Mouse (Mus musculus) E14TG2a.4 (cell line): ENCODE data around the gene Mcf2.
A peak's percentile ranks its signal among the peaks of the same experiment; 100 is the strongest.

ENCODE experiments used
- H3K27me3 ChIP-seq: 2 replicates; pipeline ENCODE4 v1.6.1; 2014; ENCODE audit warnings: low read length, control low read depth; ENCODE audit not compliant: insufficient read depth
- H3K36me3 ChIP-seq: 2 replicates; pipeline ENCODE4 v1.6.1; 2014; ENCODE audit warnings: low read length, control low read depth; ENCODE audit not compliant: insufficient read depth
- H3K4me1 ChIP-seq: replicated peaks from 2 replicates; pipeline ENCODE4 v1.6.1; 2014; ENCODE audit warnings: low read depth, low read length, control low read depth
- H3K4me3 ChIP-seq: replicated peaks from 2 replicates; pipeline ENCODE4 v1.5.1; 2014; ENCODE audit warnings: mild to moderate bottlenecking, low read length
- H3K9me3 ChIP-seq: 2 replicates; pipeline ENCODE4 v1.6.1; 2014; ENCODE audit warnings: low read length, control low read depth
- CTCF ChIP-seq: conservative IDR thresholded peaks from 2 replicates; pipeline ENCODE4 v1.5.1; 2014; ENCODE audit warnings: low read length
- NANOG ChIP-seq: IDR thresholded peaks from 2 replicates; pipeline ENCODE4 v1.6.1; 2014; ENCODE audit warnings: borderline replicate concordance, low read length, mixed read lengths
- POU5F1 ChIP-seq: IDR thresholded peaks from 2 replicates; pipeline ENCODE4 v1.6.1; 2014; ENCODE audit warnings: low read length, borderline replicate concordance

The Mcf2 gene

GRCm38 (mm10) chrX:60178744-60179458 lies at the start of gene Mcf2:
TSS of gene Mcf2 (minus strand) at chrX:60179089.
- H3K4me1 ChIP-seq = peaks cover 53% of the 10 kb centered on the region
- TF ChIP-seq POU5F1 = no peak
- no peak for TF ChIP-seq CTCF
- no peak for TF ChIP-seq NANOG
- H3K36me3 ChIP-seq = no peaks in the 10 kb centered on the region
- H3K9me3 ChIP-seq = no peaks in the 10 kb centered on the region
- peak within 1 kb of the TSS; percentile 82 for H3K4me3 ChIP-seq
- no peaks in the 10 kb centered on the region for H3K27me3 ChIP-seq

DNA sequence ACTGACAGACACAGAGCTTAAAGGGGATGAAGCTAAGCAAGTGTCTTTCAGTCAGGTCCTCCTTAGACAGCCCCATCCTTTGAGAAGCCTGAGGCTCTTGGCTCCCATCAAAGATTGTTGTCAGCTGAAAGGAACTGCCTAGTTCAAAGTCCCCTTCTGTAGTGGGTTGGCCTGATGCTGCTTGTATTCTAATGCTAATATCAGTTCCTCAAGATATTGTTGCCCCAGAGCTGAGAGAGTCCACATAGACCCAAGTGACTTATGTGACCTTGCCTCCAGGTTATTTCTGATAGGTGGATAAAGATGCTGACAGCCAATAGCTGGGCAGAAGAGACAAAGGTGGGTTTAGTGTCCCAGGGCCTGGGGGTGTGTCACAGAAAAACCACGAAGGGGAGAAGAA lies 8.8 kb upstream of the Mcf2 start:
- no peak overlapping the region for H3K4me3 ChIP-seq
- H3K27me3 ChIP-seq = no peaks in the 10 kb centered on the region
- no peak for TF ChIP-seq NANOG
- TF ChIP-seq POU5F1 = no peak
- no peak for TF ChIP-seq CTCF
- peaks cover 28% of the 10 kb centered on the region for H3K4me1 ChIP-seq
- no peaks in the 10 kb centered on the region for H3K36me3 ChIP-seq
- H3K9me3 ChIP-seq = no peaks in the 10 kb centered on the region

DNA sequence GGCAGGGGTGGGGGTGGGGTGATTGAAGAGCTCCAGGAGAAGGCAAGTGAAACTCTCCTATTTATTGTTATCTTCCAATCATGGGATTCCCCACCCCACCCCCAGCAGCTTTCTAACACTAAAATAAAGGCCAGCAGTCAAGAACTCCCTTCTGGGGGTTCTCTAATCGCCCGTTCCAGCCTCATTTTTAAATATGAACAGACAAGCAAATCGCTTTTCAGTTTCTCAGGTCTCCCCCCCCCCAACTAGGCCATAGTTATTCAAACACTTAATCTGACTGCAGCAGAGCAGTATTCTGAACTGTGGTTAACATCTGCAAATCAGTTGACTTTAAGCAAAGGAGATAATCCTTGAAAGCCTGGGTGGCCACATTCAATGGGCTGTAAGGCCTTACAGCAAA lies 3.7 kb upstream of the Mcf2 start:
- no peaks in the 10 kb centered on the region for H3K27me3 ChIP-seq
- no peak for TF ChIP-seq CTCF
- no peak for TF ChIP-seq POU5F1
- TF ChIP-seq NANOG = peak; percentile 74
- no peak overlapping the region for H3K4me3 ChIP-seq
- no peaks in the 10 kb centered on the region for H3K36me3 ChIP-seq
- peaks cover 41% of the 10 kb centered on the region for H3K4me1 ChIP-seq
- no peaks in the 10 kb centered on the region for H3K9me3 ChIP-seq

DNA sequence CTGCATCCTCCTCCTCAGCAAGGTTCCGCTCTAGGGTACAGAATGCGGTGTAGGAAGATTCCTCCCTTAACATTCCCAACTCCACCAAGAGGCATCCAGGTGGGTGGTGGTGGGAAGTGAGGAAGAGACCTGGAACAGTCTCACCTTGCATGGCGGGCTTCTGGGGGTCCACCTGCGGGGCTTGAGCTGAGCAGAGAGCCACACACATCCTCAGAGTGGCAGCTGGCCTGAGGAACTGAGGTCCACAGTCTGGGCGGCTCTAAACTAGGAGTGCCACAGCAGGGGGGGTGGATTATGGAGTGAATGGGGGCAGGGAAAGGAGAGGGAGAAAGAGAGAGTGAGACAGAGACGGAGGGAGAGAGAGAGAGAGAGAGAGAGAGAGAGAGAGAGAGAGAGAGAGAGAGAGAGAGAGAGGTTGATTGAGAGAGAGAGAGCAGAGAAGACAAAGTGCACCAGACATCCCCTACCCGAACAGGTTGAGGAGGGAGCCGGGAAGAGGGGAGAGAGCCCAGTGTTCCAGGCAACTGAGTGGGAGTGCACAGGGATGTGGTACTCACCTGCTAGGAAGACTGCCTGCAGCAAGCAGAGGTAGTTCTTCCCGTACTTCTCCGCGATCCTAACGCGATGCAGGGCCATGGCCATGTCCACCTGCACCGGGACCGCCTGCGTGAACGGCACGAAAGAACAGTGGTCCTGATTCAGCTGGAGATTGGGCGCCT lies 705 bp downstream of the Mcf2 start:
- no peaks in the 10 kb centered on the region for H3K27me3 ChIP-seq
- peaks cover 59% of the 10 kb centered on the region for H3K4me1 ChIP-seq
- H3K36me3 ChIP-seq = no peaks in the 10 kb centered on the region
- H3K9me3 ChIP-seq = no peaks in the 10 kb centered on the region
- peak overlapping the region; percentile 82 for H3K4me3 ChIP-seq
- TF ChIP-seq CTCF = no peak
- no peak for TF ChIP-seq NANOG
- no peak for TF ChIP-seq POU5F1

GRCm38 (mm10) chrX:60170106-60170505 lies 8.8 kb downstream of the Mcf2 start:
- Histone ChIP-seq H3K4me3 (no peak overlapping the region), H3K27me3 (no peaks in the 10 kb centered on the region), H3K9me3 (no peaks in the 10 kb centered on the region), H3K4me1 (peaks cover 66% of the 10 kb centered on the region), H3K36me3 (no peaks in the 10 kb centered on the region; the same call in 1 of the 2 replicates)
- TF ChIP-seq POU5F1 = no peak
- TF ChIP-seq NANOG = no peak
- no peak for TF ChIP-seq CTCF

GRCm38 (mm10) chrX:60169511-60169910 lies 9.4 kb downstream of the Mcf2 start:
- Histone ChIP-seq H3K9me3 (no peaks in the 10 kb centered on the region), H3K4me1 (peaks cover 64% of the 10 kb centered on the region), H3K27me3 (no peaks in the 10 kb centered on the region), H3K36me3 (no peaks in the 10 kb centered on the region; the same call in 1 of the 2 replicates), H3K4me3 (no peak overlapping the region)
- TF ChIP-seq NANOG = no peak
- TF ChIP-seq POU5F1 = peak; percentile 17; the same call in 1 of the 2 replicates

GRCm38 (mm10) chrX:60168796-60169195 lies 10.1 kb downstream of the Mcf2 start:
- no peaks in the 10 kb centered on the region for H3K27me3 ChIP-seq
- no peaks in the 10 kb centered on the region; the same call in 1 of the 2 replicates for H3K36me3 ChIP-seq
- no peak overlapping the region for H3K4me3 ChIP-seq
- peaks cover 62% of the 10 kb centered on the region for H3K4me1 ChIP-seq
- no peaks in the 10 kb centered on the region for H3K9me3 ChIP-seq
- TF ChIP-seq NANOG (no peak), CTCF (no peak)

- Histone ChIP-seq H3K36me3 (peaks cover 31% of the 10 kb centered on the region), H3K9me3 (no peaks in the 10 kb centered on the region), H3K4me1 (0 out of 2 replicates have a peak, but pooled peaks cover 6% of the 10 kb centered on the region), H3K4me3 (peak overlapping the region; percentile 20; the same call in 1 of the 2 replicates), H3K27me3 (no peaks in the 10 kb centered on the region)
- no peak for TF ChIP-seq POU5F1
- no peak for TF ChIP-seq CTCF
- TF ChIP-seq NANOG = no peak; the same call in 1 of the 2 replicates
Observed at GRCm38 (mm10) chrX:60147268-60147974, 31.5 kb downstream of the Mcf2 start.
